Mouse (Mus musculus): ENCODE results near the gene Amt. TPM values are rescaled to one million over a fixed set of nuclear protein-coding genes. Genes with fewer than 3 reads are reported as not detected.

Gene Amt
- polyA plus RNA-seq, 1 experiment from 2014 or later: 14.6 TPM

DNA sequence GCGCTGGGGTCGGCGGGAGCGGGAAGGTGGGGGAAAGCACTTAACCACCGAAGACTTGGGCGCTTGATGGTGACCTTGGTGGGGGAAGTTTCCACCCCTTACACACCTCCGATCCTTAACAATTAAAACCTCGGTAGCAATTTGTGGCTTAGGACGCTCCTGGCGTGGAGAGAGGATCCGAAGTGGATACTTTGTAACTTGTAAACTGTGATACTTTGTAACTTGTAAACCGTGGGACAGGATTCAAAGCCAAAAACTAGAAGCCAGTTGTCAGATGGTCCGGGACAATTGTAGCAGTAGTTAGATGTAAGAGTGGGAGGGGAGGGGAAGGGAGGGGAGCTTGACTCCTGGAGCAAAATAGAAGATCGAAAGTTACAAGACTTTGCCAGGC lies 51.6 kb downstream of the Amt start:
- Histone ChIP-seq H3K4me2 (ENCODE audit: low read depth, low read length) (peak overlapping the region; percentile 69), H3K27ac (replicated peaks; ENCODE audit: low read depth, low read length) (peak overlapping the region; percentile 83; the same call in 1 of the 2 replicates), H3K27me3 (ENCODE audit: control insufficient read depth, insufficient read depth, low read length) (no peaks in the 10 kb centered on the region), H3K4me3 (ENCODE audit: low read depth, low read length) (peak overlapping the region; percentile 89), H3K36me3 (replicated peaks; ENCODE audit: control insufficient read depth, insufficient read depth, low read depth, low read length) (peaks cover 15% of the 10 kb centered on the region; the same call in 1 of the 2 replicates), H3K4me1 (ENCODE audit: control insufficient read depth, insufficient read depth, low read length) (no peaks in the 10 kb centered on the region), H3K9me3 (replicated peaks; ENCODE audit: control insufficient read depth, low read length) (no peaks in the 10 kb centered on the region), H3K9ac (replicated peaks; ENCODE audit: low read length) (peak overlapping the region; percentile 86)
- no peak for ATAC-seq (replicated peaks; ENCODE audit: insufficient number of reproducible peaks, low FRiP score, low TSS enrichment, low read depth)
- no peak for DNase-seq (ENCODE audit: low spot score)
- 10% methylated on average over 14 of the region's 14 CpGs for WGBS

DNA sequence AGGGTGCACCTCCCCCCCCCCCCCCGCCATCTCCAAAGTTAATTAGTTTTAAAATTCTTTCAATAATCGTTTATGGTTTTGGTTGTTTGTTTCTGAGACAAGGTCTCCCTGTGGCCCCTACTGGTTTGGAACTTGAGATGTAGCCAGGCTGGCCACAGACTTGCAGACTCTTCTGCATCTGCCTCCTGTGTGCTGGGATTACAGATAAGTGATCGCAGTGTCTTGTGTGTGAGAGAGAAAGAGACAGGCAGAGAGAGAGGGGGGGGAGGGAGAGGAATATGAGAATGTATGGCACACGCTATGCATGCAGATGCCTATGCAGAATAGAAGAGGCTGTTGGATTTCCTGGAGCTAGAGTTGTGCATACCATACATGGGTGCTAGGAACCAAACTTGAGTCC lies 53.1 kb downstream of the Amt start:
- Histone ChIP-seq H3K4me1 (ENCODE audit: control insufficient read depth, insufficient read depth, low read length) (no peaks in the 10 kb centered on the region), H3K4me3 (ENCODE audit: low read depth, low read length) (no peak overlapping the region), H3K36me3 (replicated peaks; ENCODE audit: control insufficient read depth, insufficient read depth, low read depth, low read length) (peaks cover 21% of the 10 kb centered on the region), H3K27me3 (ENCODE audit: control insufficient read depth, insufficient read depth, low read length) (no peaks in the 10 kb centered on the region), H3K9ac (replicated peaks; ENCODE audit: low read length) (no peak overlapping the region), H3K4me2 (ENCODE audit: low read depth, low read length) (no peak overlapping the region), H3K9me3 (replicated peaks; ENCODE audit: control insufficient read depth, low read length) (no peaks in the 10 kb centered on the region), H3K27ac (replicated peaks; ENCODE audit: low read depth, low read length) (no peak overlapping the region)
- ATAC-seq (replicated peaks; ENCODE audit: insufficient number of reproducible peaks, low FRiP score, low TSS enrichment, low read depth): no peak
- DNase-seq (ENCODE audit: low spot score): no peak
- 91% methylated on average over 4 of the region's 4 CpGs for WGBS

Other genes with a start within 250 kb of the Amt start
- gene Gmppb, start 247.6 kb upstream of the Amt start, polyA plus RNA-seq (2014; fragmentation: Nextera tagmentation; extraction: Ambion mirVana): 19.2 and 19.9 TPM in 2 replicates
- 1.4 and 1.5 TPM in 2 replicates for gene Amigo3, start 243.7 kb upstream of the Amt start, polyA plus RNA-seq (2014; fragmentation: Nextera tagmentation; extraction: Ambion mirVana)
- gene Mst1, start 216.4 kb upstream of the Amt start, polyA plus RNA-seq (2014; fragmentation: Nextera tagmentation; extraction: Ambion mirVana): 0.28 and 0.31 TPM in 2 replicates
- 22.0 and 23.5 TPM in 2 replicates for gene Rnf123, start 213.5 kb upstream of the Amt start, polyA plus RNA-seq (2014; fragmentation: Nextera tagmentation; extraction: Ambion mirVana)
- 45.3 and 47.2 TPM in 2 replicates for gene Apeh, start 202.2 kb upstream of the Amt start, polyA plus RNA-seq (2014; fragmentation: Nextera tagmentation; extraction: Ambion mirVana)
- gene Bsn, start 106.5 kb upstream of the Amt start, polyA plus RNA-seq (2014; fragmentation: Nextera tagmentation; extraction: Ambion mirVana): 0.97 and 1.1 TPM in 2 replicates
- gene Dag1, start 32.9 kb upstream of the Amt start, polyA plus RNA-seq (2014; fragmentation: Nextera tagmentation; extraction: Ambion mirVana): 44.5 and 49.8 TPM in 2 replicates
- gene Nicn1, start 6.4 kb upstream of the Amt start, polyA plus RNA-seq (2014; fragmentation: Nextera tagmentation; extraction: Ambion mirVana): 48.4 TPM in 2 replicates
- 282 and 303 TPM in 2 replicates for gene Rhoa, start 9.3 kb downstream of the Amt start, polyA plus RNA-seq (2014; fragmentation: Nextera tagmentation; extraction: Ambion mirVana)
- 20.6 and 25.4 TPM in 2 replicates for gene Tcta, start 9.3 kb downstream of the Amt start, polyA plus RNA-seq (2014; fragmentation: Nextera tagmentation; extraction: Ambion mirVana)
- 888 and 899 TPM in 2 replicates for gene Gpx1, start 42.0 kb downstream of the Amt start, polyA plus RNA-seq (2014; fragmentation: Nextera tagmentation; extraction: Ambion mirVana)
- 128 and 149 TPM in 2 replicates for gene Usp4, start 51.0 kb downstream of the Amt start, polyA plus RNA-seq (2014; fragmentation: Nextera tagmentation; extraction: Ambion mirVana)
- 0.59 and 0.76 TPM in 2 replicates for gene 1700102P08Rik, start 96.0 kb downstream of the Amt start, polyA plus RNA-seq (2014; fragmentation: Nextera tagmentation; extraction: Ambion mirVana)
- gene Ccdc36, start 131.6 kb downstream of the Amt start, polyA plus RNA-seq (2014; fragmentation: Nextera tagmentation; extraction: Ambion mirVana): 1.5 and 1.7 TPM in 2 replicates
- gene BC048562, start 139.6 kb downstream of the Amt start, polyA plus RNA-seq (2014; fragmentation: Nextera tagmentation; extraction: Ambion mirVana): not detected in 2 replicates
- gene Ccdc71, start 163.7 kb downstream of the Amt start, polyA plus RNA-seq (2014; fragmentation: Nextera tagmentation; extraction: Ambion mirVana): 49.1 and 63.2 TPM in 2 replicates
- gene Klhdc8b, start 164.7 kb downstream of the Amt start, polyA plus RNA-seq (2014; fragmentation: Nextera tagmentation; extraction: Ambion mirVana): 19.0 and 22.4 TPM in 2 replicates
- 15.3 and 15.4 TPM in 2 replicates for gene Lamb2, start 182.9 kb downstream of the Amt start, polyA plus RNA-seq (2014; fragmentation: Nextera tagmentation; extraction: Ambion mirVana)
- gene Usp19, start 193.7 kb downstream of the Amt start, polyA plus RNA-seq (2014; fragmentation: Nextera tagmentation; extraction: Ambion mirVana): 52.5 and 59.2 TPM in 2 replicates
- gene Qars, start 210.9 kb downstream of the Amt start, polyA plus RNA-seq (2014; fragmentation: Nextera tagmentation; extraction: Ambion mirVana): 130 and 138 TPM in 2 replicates
- gene Qrich1, start 220.0 kb downstream of the Amt start, polyA plus RNA-seq (2014; fragmentation: Nextera tagmentation; extraction: Ambion mirVana): 165 and 168 TPM in 2 replicates